Mouse (Mus musculus) neural tube, embryonic 14.5 days (tissue): ENCODE measurements around the gene Plxnb2. TPM values are rescaled to one million over a fixed set of nuclear protein-coding genes. Genes with fewer than 3 reads are reported as not detected.

Experiments
- ATAC-seq: fragments of 200-750 bp; cut with Nextera tagmentation; 2 replicates; pipeline ENCODE4 v1.8.0; 2017; ENCODE audit warnings: low read depth, mild to moderate bottlenecking, moderate TSS enrichment, moderate library complexity
- H3K27ac ChIP-seq: fragments of 300-500 bp; sonication (generic); 2 replicates; pipeline ENCODE4 v1.5.1; 2014; ENCODE audit warnings: low read depth, mild to moderate bottlenecking, control low read depth, low read length, moderate library complexity, mixed read lengths
- H3K27me3 ChIP-seq: fragments of 300-500 bp; sonication (generic); 2 replicates; pipeline ENCODE4 v1.6.1; 2014; ENCODE audit warnings: low read length; ENCODE audit not compliant: control insufficient read depth, insufficient read depth
- H3K36me3 ChIP-seq: fragments of 300-500 bp; sonication (generic); 2 replicates; pipeline ENCODE4 v1.6.1; 2014; ENCODE audit warnings: low read length, mixed read lengths; ENCODE audit not compliant: control insufficient read depth, insufficient read depth
- H3K4me1 ChIP-seq: fragments of 300-500 bp; sonication (generic); 2 replicates; pipeline ENCODE4 v1.6.1; 2014; ENCODE audit warnings: low read length; ENCODE audit not compliant: control insufficient read depth, insufficient read depth
- H3K4me2 ChIP-seq: fragments of 300-500 bp; sonication (generic); 2 replicates; pipeline ENCODE4 v1.6.1; 2014; ENCODE audit warnings: mild to moderate bottlenecking, low read depth, low read length, control low read depth
- H3K4me3 ChIP-seq: fragments of 300-500 bp; sonication (generic); 2 replicates; pipeline ENCODE4 v1.5.1; 2014; ENCODE audit warnings: low read depth, low read length, control low read depth, mixed read lengths
- H3K9ac ChIP-seq: fragments of 300-500 bp; sonication (generic); replicated peaks from 2 replicates; pipeline ENCODE4 v1.6.1; 2014; ENCODE audit warnings: low read depth, mild to moderate bottlenecking, control low read depth, low read length, mixed read lengths
- H3K9me3 ChIP-seq: fragments of 300-500 bp; sonication (generic); 2 replicates; pipeline ENCODE4 v1.6.1; 2016; ENCODE audit warnings: low read length; ENCODE audit not compliant: control insufficient read depth
- WGBS: fragments of 180-500 bp; shearing (Covaris S2); extraction: QIAGEN DNeasy Blood & Tissue Kit; methylation state at CpG from one replicate; pipeline ENCODE4 v1.1.7; 2014; 5-methylcytosine and 5-hydroxymethylcytosine counted together
- polyA plus RNA-seq: library from polyadenylated mRNA; unstranded; fragments of >200 nt; fragmentation: Nextera tagmentation; extraction: Ambion mirVana; gene quantifications from 2 replicates; pipeline ENCODE4 v1.2.1, GENCODE M21; 2014

Gene Plxnb2
- polyA plus RNA-seq, 1 experiment from 2014 or later = 66.4 TPM

GRCm38 (mm10) chr15:89141443-89141842 is 39.1 kb downstream of the Plxnb2 start:
- Histone ChIP-seq H3K9ac (no peak overlapping the region), H3K4me3 (no peak overlapping the region), H3K27me3 (peaks cover 8% of the 10 kb centered on the region; the same call in 1 of the 2 replicates), H3K4me1 (peaks cover 17% of the 10 kb centered on the region), H3K9me3 (no peaks in the 10 kb centered on the region), H3K36me3 (0 out of 2 replicates have a peak, but pooled peaks cover 9% of the 10 kb centered on the region), H3K4me2 (no peak overlapping the region), H3K27ac (no peak overlapping the region)
- 35% methylated on average over 5 of the region's 5 CpGs for WGBS
- no peak for ATAC-seq

GRCm38 (mm10) chr15:89140659-89141252 is 39.8 kb downstream of the Plxnb2 start, which contains the start of gene Mapk12:
Mapk12 (minus strand) TSS chr15:89140703.
- Histone ChIP-seq H3K27me3 (peaks cover 8% of the 10 kb centered on the region; the same call in 1 of the 2 replicates), H3K36me3 (0 out of 2 replicates have a peak, but pooled peaks cover 9% of the 10 kb centered on the region), H3K4me1 (peaks cover 13% of the 10 kb centered on the region), H3K9ac (peak within 1 kb of the TSS; percentile 57), H3K4me3 (peak within 1 kb of the TSS; percentile 39), H3K4me2 (peak within 1 kb of the TSS; percentile 92), H3K9me3 (no peaks in the 10 kb centered on the region), H3K27ac (no peak within 1 kb of the TSS)
- under 1% methylated on average over 21 of the region's 21 CpGs for WGBS
- peak; percentile 29; the same call in 1 of the 2 replicates for ATAC-seq

- H3K36me3 ChIP-seq = 0 out of 2 replicates have a peak, but pooled peaks cover 8% of the 10 kb centered on the region
- H3K27me3 ChIP-seq = peaks cover 8% of the 10 kb centered on the region; the same call in 1 of the 2 replicates
- H3K4me3 ChIP-seq = peak overlapping the region; percentile 39
- peaks cover 13% of the 10 kb centered on the region for H3K4me1 ChIP-seq
- peak overlapping the region; percentile 92 for H3K4me2 ChIP-seq
- WGBS = under 1% methylated on average over 52 of the region's 53 CpGs
- H3K27ac ChIP-seq = no peak overlapping the region
- H3K9ac ChIP-seq = peak overlapping the region; percentile 57
- ATAC-seq = peak; percentile 45; the same call in 1 of the 2 replicates
- H3K9me3 ChIP-seq = no peaks in the 10 kb centered on the region
These were observed 40.4 kb downstream of the Plxnb2 start for GRCm38 (mm10) chr15:89140048-89140658.

GRCm38 (mm10) chr15:89138531-89138930 is 42.1 kb downstream of the Plxnb2 start:
- H3K4me2 ChIP-seq = no peak overlapping the region
- ATAC-seq = no peak
- H3K27me3 ChIP-seq = peaks cover 8% of the 10 kb centered on the region; the same call in 1 of the 2 replicates
- H3K4me1 ChIP-seq = peaks cover 13% of the 10 kb centered on the region
- no peaks in the 10 kb centered on the region for H3K36me3 ChIP-seq
- 100% methylated on average over 6 of the region's 6 CpGs for WGBS
- no peak overlapping the region for H3K27ac ChIP-seq
- no peak overlapping the region for H3K4me3 ChIP-seq
- H3K9ac ChIP-seq = no peak overlapping the region
- H3K9me3 ChIP-seq = no peaks in the 10 kb centered on the region

GRCm38 (mm10) chr15:89138046-89138405 is 42.6 kb downstream of the Plxnb2 start:
- Histone ChIP-seq H3K4me3 (no peak overlapping the region), H3K9me3 (no peaks in the 10 kb centered on the region), H3K9ac (no peak overlapping the region), H3K27ac (no peak overlapping the region), H3K36me3 (no peaks in the 10 kb centered on the region), H3K4me2 (no peak overlapping the region), H3K27me3 (peaks cover 8% of the 10 kb centered on the region; the same call in 1 of the 2 replicates), H3K4me1 (peaks cover 13% of the 10 kb centered on the region)
- ATAC-seq = no peak
- WGBS = 94% methylated on average over 7 of the region's 7 CpGs

- no peak overlapping the region for H3K4me2 ChIP-seq
- H3K27me3 ChIP-seq = peaks cover 8% of the 10 kb centered on the region; the same call in 1 of the 2 replicates
- 78% methylated on average over 11 of the region's 11 CpGs for WGBS
- H3K9me3 ChIP-seq = no peaks in the 10 kb centered on the region
- H3K4me1 ChIP-seq = peaks cover 13% of the 10 kb centered on the region
- ATAC-seq = no peak
- no peak overlapping the region for H3K4me3 ChIP-seq
- no peak overlapping the region for H3K9ac ChIP-seq
- H3K36me3 ChIP-seq = no peaks in the 10 kb centered on the region
- H3K27ac ChIP-seq = no peak overlapping the region
These were observed 43.1 kb downstream of the Plxnb2 start for GRCm38 (mm10) chr15:89137378-89138045.

- WGBS = 96% methylated on average over 5 of the region's 5 CpGs
These were observed 44.0 kb downstream of the Plxnb2 start for GRCm38 (mm10) chr15:89136461-89137155.

GRCm38 (mm10) chr15:89131316-89131715 is 49.3 kb downstream of the Plxnb2 start:
- H3K27ac ChIP-seq = no peak overlapping the region
- WGBS = 91% methylated on average over 3 of the region's 3 CpGs

More at GRCm38 (mm10) chr15:89136461-89137155, 44.0 kb downstream of the Plxnb2 start:
- H3K4me1 ChIP-seq = peaks cover 13% of the 10 kb centered on the region
- ATAC-seq = no peak
- H3K27ac ChIP-seq = no peak overlapping the region
- peaks cover 8% of the 10 kb centered on the region; the same call in 1 of the 2 replicates for H3K27me3 ChIP-seq
- no peak overlapping the region for H3K4me3 ChIP-seq
- no peaks in the 10 kb centered on the region for H3K36me3 ChIP-seq
- H3K9me3 ChIP-seq = no peaks in the 10 kb centered on the region
- H3K9ac ChIP-seq = no peak overlapping the region
- H3K4me2 ChIP-seq = no peak overlapping the region

More at GRCm38 (mm10) chr15:89131316-89131715, 49.3 kb downstream of the Plxnb2 start:
- no peak overlapping the region for H3K4me3 ChIP-seq
- no peak for ATAC-seq
- no peaks in the 10 kb centered on the region for H3K9me3 ChIP-seq
- peaks cover 14% of the 10 kb centered on the region for H3K4me1 ChIP-seq
- H3K27me3 ChIP-seq = no peaks in the 10 kb centered on the region
- no peaks in the 10 kb centered on the region for H3K36me3 ChIP-seq
- H3K4me2 ChIP-seq = no peak overlapping the region
- no peak overlapping the region for H3K9ac ChIP-seq
